Mouse (Mus musculus) liver, embryonic 18 days (tissue): Measurements from ENCODE around the gene Gm5788. TPM values are rescaled to one million over a fixed set of nuclear protein-coding genes. Genes with fewer than 3 reads are reported as not detected.

ENCODE experiments used
- polyA plus RNA-seq: library from polyadenylated mRNA; depleted of rRNA; stranded (reverse); fragments of >200 nt; gene quantifications from 2 replicates; pipeline ENCODE4 v1.2.3, GENCODE M21; 2012; rRNA removed

The Gm5788 gene
- polyA plus RNA-seq: not detected in 2 replicates

GRCm38 (mm10) chr12:87494421-87494820 lies at the start of gene Gm5788:
Gene Gm5788, plus strand, starts transcription at chr12:87494721.

GRCm38 (mm10) chr12:87471964-87472786 lies 22.3 kb upstream of the Gm5788 start, which contains the start of gene Snw1:
Gene Snw1, minus strand, starts transcription at chr12:87472274.

GRCm38 (mm10) chr12:87514016-87514415 lies 19.5 kb downstream of the Gm5788 start, which contains the start of gene Gm8300:
Gene Gm8300, plus strand, starts transcription at chr12:87514316.

Other genes with a start within 250 kb of the Gm5788 start
- 9.5 and 9.7 TPM in 2 replicates for gene Vipas39, start 228.5 kb upstream of the Gm5788 start, polyA plus RNA-seq
- 84.9 and 88.1 TPM in 2 replicates for gene Ahsa1, start 228.2 kb upstream of the Gm5788 start, polyA plus RNA-seq
- gene Ism2, start 195.0 kb upstream of the Gm5788 start, polyA plus RNA-seq: 0.09 and 0.18 TPM in 2 replicates
- 13.5 and 14.3 TPM in 2 replicates for gene Sptlc2, start 106.4 kb upstream of the Gm5788 start, polyA plus RNA-seq
- 32.5 and 32.8 TPM in 2 replicates for gene Slirp, start 50.8 kb upstream of the Gm5788 start, polyA plus RNA-seq
- 12.8 and 17.1 TPM in 2 replicates for gene Alkbh1, start 50.7 kb upstream of the Gm5788 start, polyA plus RNA-seq
- 15.4 and 15.6 TPM in 2 replicates for gene Snw1, start 22.4 kb upstream of the Gm5788 start, polyA plus RNA-seq
- not detected in 2 replicates for gene Gm8300, start 19.6 kb downstream of the Gm5788 start, polyA plus RNA-seq
- gene Oog1, start 108.0 kb downstream of the Gm5788 start, polyA plus RNA-seq: not detected in 2 replicates
- gene Gm4027, start 124.1 kb downstream of the Gm5788 start, polyA plus RNA-seq: not detected in 2 replicates
- gene Gm16381, start 149.9 kb downstream of the Gm5788 start, polyA plus RNA-seq: not detected in 2 replicates